Mouse (Mus musculus): ENCODE data around the gene Cldn13.
A peak's percentile ranks its signal among the peaks of the same experiment; 100 is the strongest.

Gene Cldn13

DNA sequence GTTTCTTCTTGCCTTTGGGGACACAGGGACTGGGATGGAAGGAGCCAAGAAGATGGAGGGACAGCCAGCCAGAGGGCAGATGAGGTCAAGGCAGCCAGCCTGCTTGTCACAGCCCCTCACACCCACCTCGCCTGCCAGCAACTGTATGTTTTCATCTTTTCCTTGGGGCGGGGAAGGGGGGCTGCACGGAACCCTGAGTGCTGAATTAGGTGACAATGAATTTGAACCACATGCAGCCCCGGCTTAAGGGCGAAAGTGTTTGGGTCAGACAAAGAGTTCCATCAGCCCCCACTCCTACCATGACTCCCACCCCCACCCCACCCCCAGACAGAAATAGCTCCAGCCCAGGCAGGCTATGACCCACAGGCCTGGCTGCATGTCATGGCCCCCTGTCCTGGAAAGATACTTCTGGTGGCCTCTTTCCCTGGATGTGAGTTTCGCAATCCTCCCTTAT, 24.7 kb downstream of the Cldn13 start:
- no peak for DNase-seq

DNA sequence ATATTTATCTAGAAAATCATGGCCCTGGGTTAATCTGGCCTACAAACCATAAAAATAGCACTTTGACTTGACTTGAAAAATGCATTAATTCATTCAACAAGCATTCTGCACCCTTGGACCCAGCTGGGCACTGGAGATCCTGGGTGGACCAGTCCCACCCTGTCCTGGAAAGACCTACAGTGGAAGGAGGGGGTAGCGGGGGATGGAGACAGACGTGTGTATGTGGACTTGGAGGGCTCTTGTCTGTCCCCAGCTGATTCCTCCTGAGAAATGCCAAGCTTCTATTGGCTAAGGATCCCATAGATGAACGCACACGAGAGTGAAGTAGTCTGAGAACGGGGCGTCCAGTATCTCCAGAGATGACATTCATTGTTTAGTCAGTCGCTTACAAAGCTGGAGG, 26.8 kb downstream of the Cldn13 start:
- no peak for DNase-seq

- DNase-seq, result no peak
Observed at GRCm38 (mm10) chr5:134887447-134888335, 27.6 kb downstream of the Cldn13 start.

- peak; percentile 79 for DNase-seq
Observed at GRCm38 (mm10) chr5:134883077-134883476, 32.2 kb downstream of the Cldn13 start.

- no peak for DNase-seq
Observed at GRCm38 (mm10) chr5:134876801-134877200, 38.5 kb downstream of the Cldn13 start.

DNA sequence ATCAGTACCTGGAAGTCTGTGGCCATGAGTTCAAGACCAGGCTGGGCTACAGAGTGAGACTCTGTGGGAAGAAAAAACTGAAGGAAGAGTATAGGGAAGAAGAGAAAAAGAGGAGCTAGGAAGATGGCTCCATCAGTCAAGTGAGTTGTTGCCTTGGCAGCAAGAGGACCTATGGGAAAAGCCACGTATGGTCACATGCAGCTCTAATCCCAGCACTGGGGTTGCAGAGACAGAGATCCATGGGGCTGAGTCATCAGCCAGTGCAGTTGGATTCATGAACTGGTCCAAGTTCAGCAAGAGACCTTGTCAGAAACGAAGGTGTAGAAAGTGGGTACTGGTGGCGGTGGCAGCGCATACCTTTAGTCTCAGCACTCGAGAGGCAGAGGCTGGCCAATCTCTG, 40.1 kb downstream of the Cldn13 start:
- no peak for DNase-seq

DNA sequence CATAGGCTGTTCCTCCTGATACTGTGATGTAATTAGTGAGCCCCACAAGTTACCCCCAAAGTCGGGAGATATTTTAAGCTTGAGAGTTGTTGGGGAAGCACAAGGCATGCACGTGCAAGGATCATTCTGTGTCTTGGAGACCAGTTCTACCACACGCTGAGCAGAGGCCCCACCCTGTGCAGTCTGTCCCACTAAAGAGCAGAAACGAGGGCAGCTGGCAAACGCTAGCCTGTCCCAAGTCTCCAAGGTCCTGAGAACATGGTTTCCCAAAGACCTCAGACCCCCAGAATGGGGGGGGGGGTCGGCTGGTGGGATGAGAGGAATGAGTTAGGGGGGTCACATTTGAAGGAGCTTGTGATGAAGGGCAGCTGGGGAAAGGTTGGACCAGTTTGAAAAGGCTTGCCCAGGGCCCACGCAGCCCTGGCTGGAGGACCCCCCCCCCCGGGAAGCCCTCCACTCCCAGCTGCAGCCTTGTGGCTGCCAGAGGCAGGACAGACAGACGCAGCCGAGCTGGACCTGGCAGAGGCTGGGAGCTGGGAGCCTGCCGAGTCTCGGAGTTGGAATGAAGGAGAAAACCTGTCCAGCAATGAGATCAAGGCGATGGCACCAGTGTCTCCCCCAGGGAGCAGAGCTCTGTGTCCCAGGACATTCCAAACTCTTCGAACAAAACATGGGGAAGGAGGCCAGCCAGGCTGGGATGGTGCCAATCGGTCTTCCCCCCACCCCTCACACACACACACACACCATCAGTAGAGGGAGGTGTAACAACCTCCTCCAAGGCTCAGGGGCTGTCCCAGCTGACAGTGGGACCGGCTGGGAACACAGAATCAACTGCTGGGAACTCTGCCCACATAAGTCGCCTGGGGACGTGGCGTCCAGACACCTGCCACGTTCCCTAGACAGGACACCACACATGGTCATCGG, 41.1 kb downstream of the Cldn13 start:
- DNase-seq, result peak; percentile 11

DNA sequence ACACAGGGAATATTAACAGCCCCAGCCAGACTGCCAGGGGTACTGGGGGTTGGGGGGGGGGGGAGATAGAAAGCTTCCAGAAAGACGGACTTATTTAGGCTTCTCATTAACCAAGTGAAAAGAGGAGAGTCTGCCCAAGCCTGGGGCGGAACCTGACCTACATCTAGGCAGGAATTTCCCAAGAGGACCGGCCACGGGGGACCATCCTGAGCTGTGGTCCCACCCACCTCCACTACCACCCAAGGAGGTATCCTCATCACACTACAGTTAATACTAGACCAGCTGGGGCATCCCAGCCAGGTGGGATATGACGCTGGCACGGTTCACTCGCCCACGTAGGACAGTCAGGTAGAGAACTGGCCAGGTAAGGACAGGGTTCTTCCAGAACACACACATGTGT, 42.3 kb downstream of the Cldn13 start:
- DNase-seq, result no peak

- no peak for DNase-seq
Observed at GRCm38 (mm10) chr5:134872597-134872996, 42.7 kb downstream of the Cldn13 start.

GRCm38 (mm10) chr5:134868506-134868905, 46.8 kb downstream of the Cldn13 start:
- no peak for DNase-seq

DNA sequence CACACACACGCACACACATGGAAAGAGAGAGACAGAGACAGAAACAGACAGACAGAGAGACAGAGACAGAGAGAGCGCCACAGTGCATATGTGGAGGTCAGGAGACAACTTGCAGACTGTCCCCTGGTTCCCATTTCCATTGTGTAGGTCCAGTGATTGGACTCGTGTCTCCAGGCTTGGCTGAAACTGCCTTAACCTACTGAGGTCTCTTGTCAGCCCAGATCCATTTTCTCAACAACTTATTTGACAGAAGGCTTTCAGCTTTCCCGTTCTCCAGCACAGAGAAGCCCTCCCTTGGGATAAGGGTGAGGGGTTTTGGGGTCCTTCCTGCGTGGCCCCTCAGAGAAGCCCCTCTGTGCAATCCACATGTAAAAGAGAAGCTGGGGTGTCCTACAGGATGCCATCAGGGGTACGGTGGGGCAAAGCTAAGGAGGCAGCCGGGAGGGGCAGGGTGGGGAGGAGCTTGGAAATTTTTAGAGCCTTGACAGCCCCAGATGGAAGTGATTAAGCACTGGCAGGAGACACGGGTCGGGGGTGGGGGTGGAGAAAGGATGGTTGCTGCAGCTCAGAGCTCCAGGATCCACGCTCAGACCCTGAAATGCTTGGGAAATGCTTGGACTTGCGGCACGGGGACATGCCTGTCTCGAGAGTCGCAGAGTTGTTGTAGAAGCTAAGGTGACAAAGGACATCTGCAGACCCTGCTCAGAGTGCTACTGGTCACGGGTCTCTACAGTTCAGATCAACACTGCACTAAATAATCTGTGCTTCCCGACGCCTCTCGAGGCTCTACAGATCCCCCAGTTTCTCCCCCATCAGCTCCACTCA, 47.8 kb downstream of the Cldn13 start:
- DNase-seq, result no peak

DNA sequence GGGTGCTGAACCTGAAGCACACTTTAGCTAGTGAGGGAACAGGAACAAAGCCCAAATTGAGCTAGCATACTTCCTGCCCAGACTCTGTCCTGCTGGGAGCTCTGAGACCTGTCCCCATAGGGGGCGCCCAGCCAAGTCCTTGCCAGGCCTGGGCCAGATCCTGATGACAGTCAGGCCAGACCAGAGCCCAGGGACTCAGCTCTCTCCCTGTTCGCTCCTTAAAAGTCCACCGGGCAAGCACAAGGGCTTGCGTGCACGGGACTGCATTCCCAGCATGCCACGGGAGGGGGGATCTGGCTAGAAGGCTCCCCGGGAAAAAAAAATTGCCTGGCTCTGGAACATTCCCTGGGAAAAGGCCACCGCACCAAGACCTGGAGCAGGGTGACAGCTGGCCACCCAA, 50.2 kb downstream of the Cldn13 start:
- peak; percentile 6 for DNase-seq

Measured in cerebellum, adult 11 months (tissue).